In genomic region chr12:100185897-100186296, GRCm38 (mm10) we compare ENCODE assay signal across 9 mouse cellular contexts. TPM values are rescaled to one million over a fixed set of nuclear protein-coding genes. Genes with fewer than 3 reads are reported as not detected.
DNase-seq lines count a peak whose midpoint lies in the region; ATAC-seq lines count a peak whose summit lies in the region.
"Had no signal": no experiment of that assay in that cellular context is flagged by ENCODE, and none has a peak within 500 bp of the region (broad histone marks: within the 10 kb centered on the region; RNA-seq: fewer than 3 reads in every experiment).

No protein-coding gene starts in this region.

- H3K27ac ChIP-seq in heart, embryonic 15.5 days, result peak overlapping the region; percentile 33; the same call in 1 of the 2 replicates
- no peak overlapping the region for H3K27ac ChIP-seq in heart, embryonic 10.5 days
- H3K27ac ChIP-seq in limb, embryonic 10.5 days, result peak overlapping the region; percentile 98
- peak overlapping the region; percentile 19; the same call in 1 of the 2 replicates for H3K27ac ChIP-seq in midbrain, embryonic 13.5 days

- no peak overlapping the region for H3K4me3 ChIP-seq in heart, embryonic 15.5 days
- H3K4me3 ChIP-seq in heart, embryonic 10.5 days, result no peak overlapping the region
- H3K4me3 ChIP-seq in limb, embryonic 10.5 days, result no peak overlapping the region
- H3K4me3 ChIP-seq in midbrain, embryonic 13.5 days (replicated peaks), result peak overlapping the region; percentile 60; the same call in 1 of the 2 replicates

- H3K9ac ChIP-seq in heart, embryonic 15.5 days, result no peak overlapping the region; the same call in 1 of the 2 replicates
- H3K9ac ChIP-seq in midbrain, embryonic 13.5 days (replicated peaks), result peak overlapping the region; percentile 33; the same call in 1 of the 2 replicates

- H3K27me3 ChIP-seq in heart, embryonic 15.5 days, result no peaks in the 10 kb centered on the region
- H3K27me3 ChIP-seq in heart, embryonic 10.5 days (ENCODE audit: insufficient read depth, poor library complexity, severe bottlenecking), result no peaks in the 10 kb centered on the region
- no peaks in the 10 kb centered on the region for H3K27me3 ChIP-seq in limb, embryonic 10.5 days (ENCODE audit: low read depth, poor library complexity, severe bottlenecking)
- no peaks in the 10 kb centered on the region for H3K27me3 ChIP-seq in midbrain, embryonic 13.5 days
- H3K27me3 ChIP-seq: megakaryocyte, embryonic 14.5 days had no signal

- peak overlapping the region; percentile 94; the same call in 1 of the 2 replicates for H3K4me2 ChIP-seq in heart, embryonic 15.5 days
- peak overlapping the region; percentile 82; the same call in 1 of the 2 replicates for H3K4me2 ChIP-seq in midbrain, embryonic 13.5 days (replicated peaks)

- 55% methylated on average over 7 of the region's 7 CpGs for WGBS in heart, embryonic 15.5 days
- 78% methylated on average over 7 of the region's 7 CpGs for WGBS in heart, embryonic 10.5 days
- WGBS in limb, embryonic 10.5 days, result 84% methylated on average over 7 of the region's 7 CpGs
- 56% methylated on average over 7 of the region's 7 CpGs for WGBS in midbrain, embryonic 13.5 days

- peaks cover 10% of the 10 kb centered on the region; the same call in 1 of the 2 replicates for H3K4me1 ChIP-seq in heart, embryonic 15.5 days (replicated peaks)
- peaks cover 7% of the 10 kb centered on the region; the same call in 1 of the 2 replicates for H3K4me1 ChIP-seq in heart, embryonic 10.5 days
- peaks cover 27% of the 10 kb centered on the region for H3K4me1 ChIP-seq in limb, embryonic 10.5 days
- peaks cover 18% of the 10 kb centered on the region for H3K4me1 ChIP-seq in midbrain, embryonic 13.5 days (replicated peaks)

- no peak for ATAC-seq in heart, embryonic 15.5 days (replicated peaks; ENCODE audit: insufficient number of reproducible peaks, insufficient read depth, low FRiP score, low read depth)
- no peak for ATAC-seq in midbrain, embryonic 13.5 days

- no peaks in the 10 kb centered on the region for H3K36me3 ChIP-seq in heart, embryonic 15.5 days
- no peaks in the 10 kb centered on the region for H3K36me3 ChIP-seq in heart, embryonic 10.5 days
- H3K36me3 ChIP-seq in limb, embryonic 10.5 days, result no peaks in the 10 kb centered on the region
- no peaks in the 10 kb centered on the region for H3K36me3 ChIP-seq in midbrain, embryonic 13.5 days

- no peak for DNase-seq in heart, embryonic 10.5 days (ENCODE audit: low spot score)
- peak; percentile 67 for DNase-seq in NIH3T3 (ENCODE audit: low read depth)
- no peak for DNase-seq in limb, embryonic 10.5 days (ENCODE audit: low spot score)
- no peak for DNase-seq in testis, postnatal 14 days (ENCODE audit: low spot score)
- no peak for DNase-seq in urinary bladder, postnatal 4 days (ENCODE audit: low spot score in 2 of 2)
- no peak for DNase-seq in left cerebral cortex, adult 11 months (ENCODE audit: low spot score)

- H3K9me3 ChIP-seq in heart, embryonic 15.5 days (replicated peaks), result no peaks in the 10 kb centered on the region
- no peaks in the 10 kb centered on the region for H3K9me3 ChIP-seq in heart, embryonic 10.5 days
- H3K9me3 ChIP-seq in limb, embryonic 10.5 days (replicated peaks), result no peaks in the 10 kb centered on the region
- H3K9me3 ChIP-seq in midbrain, embryonic 13.5 days, result no peaks in the 10 kb centered on the region

RNA-seq across cellular contexts. Expression of gene Calm1, which starts 13.3 kb away (rescaled TPM):
- 731 and 759 TPM in 2 replicates for polyA plus RNA-seq in heart, embryonic 15.5 days (2015; fragmentation: Nextera tagmentation; extraction: Ambion mirVana)
- polyA plus RNA-seq in heart, embryonic 10.5 days (2016; fragmentation: Nextera tagmentation; extraction: Ambion mirVana), result 841 and 1,083 TPM in 2 replicates
- 1,121 and 1,290 TPM in 2 replicates for polyA plus RNA-seq in limb, embryonic 10.5 days (2016; fragmentation: Nextera tagmentation; extraction: Ambion mirVana)
- polyA plus RNA-seq in midbrain, embryonic 13.5 days (2015; fragmentation: Nextera tagmentation; extraction: Ambion mirVana), result 2,058 and 2,203 TPM in 2 replicates

RNA-seq across cellular contexts. Expression of gene Nrde2, which starts 26.4 kb away (rescaled TPM):
- 7.6 and 9.0 TPM in 2 replicates for polyA plus RNA-seq in heart, embryonic 15.5 days (2015; fragmentation: Nextera tagmentation; extraction: Ambion mirVana)
- polyA plus RNA-seq in heart, embryonic 10.5 days (2016; fragmentation: Nextera tagmentation; extraction: Ambion mirVana), result 10.3 and 12.0 TPM in 2 replicates
- polyA plus RNA-seq in limb, embryonic 10.5 days (2016; fragmentation: Nextera tagmentation; extraction: Ambion mirVana), result 15.5 and 16.3 TPM in 2 replicates
- polyA plus RNA-seq in midbrain, embryonic 13.5 days (2015; fragmentation: Nextera tagmentation; extraction: Ambion mirVana), result 14.2 and 14.3 TPM in 2 replicates
